Mouse (Mus musculus) layer of hippocampus, adult 6 months (tissue): Measurements from ENCODE around the gene Aak1. TPM values are rescaled to one million over a fixed set of nuclear protein-coding genes. Genes with fewer than 3 reads are reported as not detected.

ENCODE experiments used
- long read RNA-seq, 2 experiments: library from polyadenylated mRNA; unstranded; transcript quantifications; one replicate each; pipeline ENCODE4 v2.0.0; 2019 to 2020
- polyA plus RNA-seq: library from polyadenylated mRNA; unstranded; fragments of <200 nt; fragmentation: Nextera tagmentation; gene quantifications from 2 replicates; pipeline ENCODE4 v1.2.3, GENCODE M21; 2021

Gene Aak1
- polyA plus RNA-seq: 118 and 132 TPM in 2 replicates
- long read RNA-seq, experiment 1, partial matches to known transcripts: 4 of 81 reads
- long read RNA-seq, experiment 1, other reads (novel, unspliced or antisense): 74 of 81 reads
- long read RNA-seq, experiment 2, partial matches to known transcripts: 8 of 127 reads
- long read RNA-seq, experiment 2, other reads (novel, unspliced or antisense): 117 of 127 reads

GRCm38 (mm10) chr6:86848915-86849644 lies at the start of gene Aak1:
Gene Aak1 (plus strand): TSS chr6:86849517.

GRCm38 (mm10) chr6:87008887-87009286 lies 159.6 kb downstream of the Aak1 start, which contains the start of gene Nfu1:
Gene Nfu1 (plus strand): TSS chr6:87009236.

GRCm38 (mm10) chr6:87042337-87043130 lies 193.2 kb downstream of the Aak1 start, which contains the start of gene Gfpt1:
Gene Gfpt1 (plus strand): TSS chr6:87042846.

Other genes with a start within 250 kb of the Aak1 start
- 0.23 and 0.44 TPM in 2 replicates for gene Asprv1, start 221.4 kb upstream of the Aak1 start, polyA plus RNA-seq
- gene Mxd1, start 180.4 kb upstream of the Aak1 start, polyA plus RNA-seq: 5.9 and 6.5 TPM in 2 replicates
- 151 and 175 TPM in 2 replicates for gene Snrnp27, start 165.0 kb upstream of the Aak1 start, polyA plus RNA-seq
- 8.0 and 8.6 TPM in 2 replicates for gene Gmcl1, start 116.1 kb upstream of the Aak1 start, polyA plus RNA-seq
- 7.4 and 10.9 TPM in 2 replicates for gene Anxa4, start 55.9 kb upstream of the Aak1 start, polyA plus RNA-seq
- gene Nfu1, start 159.7 kb downstream of the Aak1 start, polyA plus RNA-seq: 165 and 174 TPM in 2 replicates
- 13.0 and 15.1 TPM in 2 replicates for gene Gfpt1, start 193.3 kb downstream of the Aak1 start, polyA plus RNA-seq